Mouse (Mus musculus) forebrain, embryonic 16.5 days (tissue): ENCODE measurements around the gene Jam2. TPM values are rescaled to one million over a fixed set of nuclear protein-coding genes. Genes with fewer than 3 reads are reported as not detected.

Experiments used
- ATAC-seq: fragments of 200-750 bp; cut with Nextera tagmentation; 2 replicates; pipeline ENCODE4 v1.8.0; 2017; ENCODE audit warnings: mild to moderate bottlenecking, moderate library complexity
- H3K27ac ChIP-seq: fragments of 300-500 bp; sonication (generic); 2 replicates; pipeline ENCODE4 v1.5.1; 2014; ENCODE audit warnings: low read length, control low read depth
- H3K27me3 ChIP-seq: fragments of 300-500 bp; sonication (generic); replicated peaks from 2 replicates; pipeline ENCODE4 v1.6.1; 2014; ENCODE audit warnings: low read length; ENCODE audit not compliant: control insufficient read depth, insufficient read depth
- H3K36me3 ChIP-seq: fragments of 300-500 bp; sonication (generic); 2 replicates; pipeline ENCODE4 v1.6.1; 2014; ENCODE audit not compliant: control insufficient read depth, insufficient read depth
- H3K4me1 ChIP-seq: fragments of 300-500 bp; sonication (generic); replicated peaks from 2 replicates; pipeline ENCODE4 v1.6.1; 2014; ENCODE audit warnings: low read length; ENCODE audit not compliant: control insufficient read depth, insufficient read depth
- H3K4me2 ChIP-seq: fragments of 300-500 bp; sonication (generic); 2 replicates; pipeline ENCODE4 v1.6.1; 2014; ENCODE audit warnings: mild to moderate bottlenecking, low read length, control low read depth
- H3K4me3 ChIP-seq: fragments of 300-500 bp; sonication (generic); replicated peaks from 2 replicates; pipeline ENCODE4 v1.5.1; 2014; ENCODE audit warnings: mild to moderate bottlenecking, low read length, control low read depth
- H3K9ac ChIP-seq: fragments of 300-500 bp; sonication (generic); replicated peaks from 2 replicates; pipeline ENCODE4 v1.6.1; 2014; ENCODE audit warnings: low read depth, low read length, control low read depth
- H3K9me3 ChIP-seq: fragments of 300-500 bp; sonication (generic); 2 replicates; pipeline ENCODE4 v1.6.1; 2016; ENCODE audit warnings: low read length; ENCODE audit not compliant: control insufficient read depth
- WGBS: fragments of 180-500 bp; shearing (Covaris S2); extraction: QIAGEN DNeasy Blood & Tissue Kit; methylation state at CpG from one replicate; pipeline ENCODE4 v1.1.7; 2014; 5-methylcytosine and 5-hydroxymethylcytosine counted together
- polyA plus RNA-seq: library from polyadenylated mRNA; unstranded; fragments of >200 nt; fragmentation: Nextera tagmentation; extraction: Ambion mirVana; gene quantifications from 2 replicates; pipeline ENCODE4 v1.2.1, GENCODE M21; 2015

The Jam2 gene
- polyA plus RNA-seq, 1 experiment from 2014 or later, result 15.8 TPM

DNA sequence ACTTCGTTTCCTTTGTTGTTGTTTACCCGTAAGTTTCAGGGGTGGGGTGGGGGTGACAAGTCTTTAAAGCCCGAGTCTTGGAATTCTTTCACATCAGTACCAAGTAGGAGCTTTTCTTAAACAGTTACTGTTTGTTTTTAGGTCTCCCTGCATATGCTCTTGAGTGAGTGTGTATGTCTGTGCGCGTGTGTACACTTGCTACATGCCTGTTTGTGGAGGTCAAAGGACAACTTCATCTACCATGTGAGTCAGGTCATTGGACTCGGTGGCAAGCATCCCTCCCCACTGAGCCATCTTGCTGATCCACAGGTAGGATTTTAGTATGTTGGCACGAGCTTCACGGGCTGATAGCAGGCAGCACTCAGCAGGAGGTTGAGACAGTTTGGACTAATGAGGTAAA lies 99.9 kb downstream of the Jam2 start:
- no peak for ATAC-seq
- Histone ChIP-seq H3K27ac (no peak overlapping the region), H3K36me3 (no peaks in the 10 kb centered on the region), H3K4me3 (no peak overlapping the region), H3K4me2 (no peak overlapping the region), H3K4me1 (peaks cover 15% of the 10 kb centered on the region), H3K9ac (no peak overlapping the region), H3K9me3 (no peaks in the 10 kb centered on the region), H3K27me3 (no peaks in the 10 kb centered on the region)
- WGBS, result 79% methylated on average over 8 of the region's 8 CpGs

GRCm38 (mm10) chr16:84875012-84875717 lies 101.2 kb downstream of the Jam2 start:
- peak overlapping the region; percentile 19 for H3K4me2 ChIP-seq
- H3K36me3 ChIP-seq, result no peaks in the 10 kb centered on the region
- ATAC-seq, result peak; percentile 36
- H3K9me3 ChIP-seq, result no peaks in the 10 kb centered on the region
- H3K27me3 ChIP-seq, result no peaks in the 10 kb centered on the region
- no peak overlapping the region for H3K9ac ChIP-seq
- WGBS, result 69% methylated on average over 24 of the region's 24 CpGs
- no peak overlapping the region for H3K4me3 ChIP-seq
- H3K27ac ChIP-seq, result no peak overlapping the region
- H3K4me1 ChIP-seq, result peaks cover 17% of the 10 kb centered on the region

Other genes starting within 250 kb of the Jam2 start
- 32.5 and 34.2 TPM in 2 replicates for gene Mrpl39, start 38.4 kb upstream of the Jam2 start, polyA plus RNA-seq
- gene Gabpa, start 60.8 kb downstream of the Jam2 start, polyA plus RNA-seq, result 26.7 and 33.0 TPM in 2 replicates
- 635 and 648 TPM in 2 replicates for gene Atp5j, start 61.5 kb downstream of the Jam2 start, polyA plus RNA-seq